Mouse (Mus musculus): ENCODE results near the gene Cysltr2. TPM values are rescaled to one million over a fixed set of nuclear protein-coding genes. Genes with fewer than 3 reads are reported as not detected.

Cysltr2 gene
- under 1 TPM in 1 of 2 experiments, not detected in 1; 0.27 TPM for total RNA-seq (2021)

GRCm38 (mm10) chr14:73048937-73049336, at the start of gene Cysltr2:
Gene Cysltr2, minus strand, starts transcription at chr14:73049114.
- intact Hi-C loops (cut with DNase I) = no loop called here
- DNase-seq = no peak

GRCm38 (mm10) chr14:73094802-73095550, 46.1 kb upstream of the Cysltr2 start:
- intact Hi-C loops (cut with DNase I) = loop anchor here (5.0 kb wide), 3 partner anchors 93 to 718 kb away; no protein-coding TSS in a partner anchor
- DNase-seq = no peak

DNA sequence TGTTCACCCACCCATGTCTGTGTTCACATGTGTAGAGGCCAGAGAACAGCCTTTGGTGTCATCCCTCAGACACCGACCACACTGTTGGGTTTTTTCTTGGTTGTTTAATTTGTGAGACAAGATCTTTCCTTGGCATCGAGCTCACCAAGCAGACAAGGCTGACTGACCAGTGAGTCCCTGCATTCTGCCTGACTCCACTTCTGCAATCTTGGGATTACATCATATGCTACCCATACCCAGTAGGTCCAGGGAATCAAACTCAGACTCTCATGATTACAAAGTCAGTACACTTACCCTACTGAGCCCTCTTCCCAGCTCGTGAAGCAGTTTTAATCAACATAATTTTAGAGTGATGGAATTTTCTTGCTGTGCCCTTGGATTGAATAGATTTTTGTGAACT, 44.0 kb upstream of the Cysltr2 start:
- DNase-seq = no peak
- intact Hi-C loops (cut with DNase I) = no loop called here

GRCm38 (mm10) chr14:73088224-73088623, 39.3 kb upstream of the Cysltr2 start:
- intact Hi-C loops (cut with DNase I) = no loop called here

DNA sequence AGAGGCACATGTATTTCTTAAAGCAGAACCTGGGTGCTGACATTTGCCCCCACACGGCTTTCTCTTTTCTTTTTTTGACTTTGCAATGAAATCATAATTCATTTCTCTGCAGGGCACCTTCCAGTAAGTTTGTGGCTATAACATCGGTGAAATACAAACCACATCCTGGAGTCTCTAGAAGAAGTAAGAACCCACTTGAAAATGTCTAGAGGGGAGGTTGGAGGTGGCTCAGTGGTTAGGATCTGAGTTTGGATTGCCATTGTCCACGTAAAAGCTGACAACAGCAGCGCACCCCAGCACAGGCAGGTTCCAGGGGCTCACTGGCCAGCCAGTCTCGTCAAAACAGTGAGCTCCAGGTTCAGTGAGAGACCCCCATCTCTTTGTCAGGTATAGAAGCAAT, 38.8 kb upstream of the Cysltr2 start:
- DNase-seq = no peak
- intact Hi-C loops (cut with DNase I) = no loop called here

More at GRCm38 (mm10) chr14:73088224-73088623, 39.3 kb upstream of the Cysltr2 start:
- no peak for DNase-seq

DNA sequence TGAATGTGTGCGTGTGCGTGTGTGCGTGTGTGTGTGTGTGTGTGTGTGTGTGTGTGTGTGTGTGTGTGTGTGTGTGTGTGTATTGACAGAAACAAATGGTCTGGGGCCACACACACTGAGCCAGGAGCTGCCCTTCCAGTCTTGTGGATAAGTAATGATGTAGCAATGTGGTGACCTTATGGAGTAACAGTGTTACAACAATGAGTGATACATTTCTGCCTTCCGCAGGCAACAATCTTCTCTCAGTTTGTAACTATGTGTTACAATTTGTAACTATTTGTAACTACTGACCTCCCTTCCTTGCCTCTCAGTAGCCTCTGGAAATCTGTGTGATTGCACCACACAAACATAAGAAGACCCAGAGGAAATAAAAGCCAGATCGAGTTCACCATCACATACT, 38.3 kb upstream of the Cysltr2 start:
- intact Hi-C loops (cut with DNase I) = no loop called here
- no peak for DNase-seq

DNA sequence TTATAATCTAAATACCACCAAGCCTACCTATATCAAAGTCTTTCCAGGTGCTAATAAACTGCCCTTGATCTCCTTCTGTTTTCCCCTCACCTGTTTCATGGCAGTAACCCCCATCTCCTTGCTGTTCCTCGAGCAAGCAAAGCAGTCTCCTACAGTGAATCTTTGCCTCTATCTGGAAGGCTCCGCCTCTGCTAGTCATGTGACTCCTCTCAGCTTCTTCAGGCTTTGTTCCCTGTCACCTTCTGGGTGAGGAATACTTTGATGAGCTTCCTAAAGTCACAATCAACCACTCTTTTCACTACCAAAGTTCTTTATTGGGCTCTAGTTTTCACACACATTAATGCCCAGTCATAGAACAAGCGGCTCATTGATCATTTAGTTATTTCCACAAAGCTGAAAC, 37.5 kb upstream of the Cysltr2 start:
- no peak for DNase-seq
- intact Hi-C loops (cut with DNase I) = no loop called here

DNA sequence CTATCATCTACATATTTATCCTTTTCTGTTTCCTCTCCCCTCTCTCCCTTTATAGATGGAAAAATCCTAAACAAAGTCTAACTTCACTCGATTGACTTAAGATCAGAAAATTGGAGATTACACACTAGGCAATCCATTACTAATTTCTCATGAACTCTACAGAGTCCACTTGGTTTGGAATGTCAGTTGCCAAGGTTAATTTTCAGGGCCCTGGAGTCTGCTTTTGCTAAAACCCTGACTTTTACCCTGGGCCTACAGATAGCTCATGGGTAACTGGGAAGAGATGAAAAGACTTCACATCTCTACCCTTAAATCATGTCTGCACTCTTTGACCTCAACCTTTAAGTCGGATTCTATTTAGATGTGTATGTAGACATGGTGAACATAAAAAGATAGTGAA, 34.6 kb upstream of the Cysltr2 start:
- intact Hi-C loops (cut with DNase I) = no loop called here
- no peak for DNase-seq

DNA sequence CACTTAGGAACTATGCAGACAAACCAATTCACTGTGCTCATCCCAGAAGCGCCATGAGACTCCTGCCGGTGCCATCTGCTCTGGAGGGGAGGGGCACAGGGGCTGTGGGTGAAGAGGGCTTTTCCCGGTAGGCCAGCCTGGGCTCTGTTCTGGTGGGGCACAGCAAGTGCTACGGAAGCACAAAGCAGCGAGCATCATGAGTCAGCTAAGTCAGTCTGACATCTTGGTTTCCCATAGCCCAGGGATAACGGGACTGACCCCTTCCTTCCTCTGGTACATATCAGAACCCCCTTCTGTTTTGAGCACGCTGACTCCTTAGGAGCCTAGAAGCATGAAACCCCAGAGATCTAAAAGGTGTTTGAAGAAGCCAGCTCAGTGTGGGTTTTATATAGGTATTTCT, 15.5 kb upstream of the Cysltr2 start:
- no peak for DNase-seq
- intact Hi-C loops (cut with DNase I) = no loop called here

DNA sequence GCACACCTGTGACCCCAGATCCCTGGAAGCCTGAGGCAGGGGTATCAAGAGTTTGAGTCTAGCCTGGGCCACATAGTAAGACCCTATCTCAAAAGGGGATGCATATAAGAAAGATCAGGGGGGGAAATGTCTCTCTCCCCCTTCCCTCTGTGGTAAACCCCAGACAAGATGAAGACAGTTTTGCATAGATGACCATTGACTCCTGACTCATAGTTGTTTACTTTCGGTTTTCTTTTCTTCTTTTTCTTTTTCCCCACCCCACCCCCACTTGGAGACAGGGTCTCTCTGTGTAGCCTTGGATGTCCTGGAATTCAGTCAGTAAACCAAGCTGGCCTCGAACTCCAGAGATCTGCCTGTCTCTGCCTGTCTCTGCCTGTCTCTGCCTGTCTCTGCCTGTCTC, 9.8 kb upstream of the Cysltr2 start:
- no peak for DNase-seq
- intact Hi-C loops (cut with DNase I) = no loop called here

DNA sequence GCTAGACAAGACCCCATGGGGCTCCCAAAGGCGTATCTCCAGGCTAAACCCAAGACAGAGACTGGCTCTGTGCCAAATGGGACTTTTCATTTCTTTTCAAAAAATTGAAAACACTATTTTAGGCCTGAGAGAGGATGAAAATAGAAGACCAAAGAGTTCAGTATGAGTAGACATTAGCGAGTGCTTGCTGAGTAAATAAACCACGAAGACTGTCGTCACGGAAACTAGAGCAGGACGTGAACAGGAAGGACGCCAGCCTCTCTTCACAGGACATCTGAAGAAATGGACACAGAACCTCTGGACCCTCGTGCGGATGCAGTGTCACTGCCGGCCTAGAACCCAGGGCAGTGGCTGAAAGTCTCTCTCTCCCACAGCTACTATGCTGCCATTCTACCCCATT, 8.8 kb upstream of the Cysltr2 start:
- DNase-seq = peak in 1 of 2 experiments; percentile 7
- intact Hi-C loops (cut with DNase I) = no loop called here

DNA sequence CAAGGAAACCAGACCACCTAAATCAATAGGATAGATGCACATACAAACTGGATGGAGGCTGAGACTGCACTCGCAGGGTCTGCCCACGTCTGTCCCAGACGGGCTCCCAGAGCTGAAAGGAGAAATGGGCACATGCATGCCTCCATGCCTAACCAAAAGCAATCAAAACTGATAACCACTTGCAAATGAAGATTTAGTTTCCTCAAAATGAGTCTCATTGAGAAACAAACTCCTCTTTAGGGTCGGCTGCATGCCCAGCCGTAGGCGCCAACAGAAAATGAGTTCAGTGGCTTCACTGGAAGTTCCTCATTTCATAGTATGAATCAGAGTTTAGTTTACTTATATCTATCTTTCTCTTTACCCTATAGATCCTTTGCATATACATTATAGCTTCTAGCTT, 7.9 kb upstream of the Cysltr2 start:
- no peak for DNase-seq
- intact Hi-C loops (cut with DNase I) = no loop called here

DNA sequence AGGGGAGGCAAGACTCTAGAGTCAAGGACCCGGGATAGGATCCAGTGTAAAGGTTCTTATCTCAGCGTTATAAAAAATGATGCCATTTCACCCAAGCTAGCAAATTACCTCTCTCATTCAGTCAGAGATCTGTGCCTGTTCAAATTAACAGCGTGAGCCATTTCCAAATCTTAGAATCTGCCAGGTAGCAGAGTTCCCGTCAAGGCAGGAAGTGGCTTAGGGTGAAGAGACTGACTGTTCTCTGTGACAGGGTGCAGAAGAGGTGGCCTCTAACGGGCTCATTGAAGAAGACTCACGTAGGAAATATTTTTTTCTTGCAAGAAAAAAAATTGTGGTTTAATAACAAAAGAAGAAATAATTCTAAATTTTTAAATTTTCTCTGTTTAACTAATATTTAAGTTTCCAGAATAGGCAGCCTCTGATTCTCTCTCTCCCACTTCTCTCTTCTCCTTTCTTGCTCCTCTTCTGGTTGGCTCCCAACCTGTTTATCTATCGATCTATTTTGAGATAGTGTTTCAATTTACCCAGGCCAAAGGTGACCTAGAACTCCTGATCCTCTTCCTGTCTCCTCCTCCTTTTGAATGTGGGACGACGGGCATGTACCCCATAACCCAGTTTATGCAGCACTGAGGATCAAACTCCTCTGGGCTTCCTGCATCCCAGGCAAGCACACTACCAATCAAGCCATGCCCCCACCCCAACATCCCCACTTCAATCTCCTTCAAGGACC, 3.5 kb downstream of the Cysltr2 start:
- intact Hi-C loops (cut with DNase I) = no loop called here
- DNase-seq = no peak

- intact Hi-C loops (cut with DNase I) = no loop called here
- DNase-seq = no peak
Observed at GRCm38 (mm10) chr14:73041689-73042088, 7.2 kb downstream of the Cysltr2 start.

DNA sequence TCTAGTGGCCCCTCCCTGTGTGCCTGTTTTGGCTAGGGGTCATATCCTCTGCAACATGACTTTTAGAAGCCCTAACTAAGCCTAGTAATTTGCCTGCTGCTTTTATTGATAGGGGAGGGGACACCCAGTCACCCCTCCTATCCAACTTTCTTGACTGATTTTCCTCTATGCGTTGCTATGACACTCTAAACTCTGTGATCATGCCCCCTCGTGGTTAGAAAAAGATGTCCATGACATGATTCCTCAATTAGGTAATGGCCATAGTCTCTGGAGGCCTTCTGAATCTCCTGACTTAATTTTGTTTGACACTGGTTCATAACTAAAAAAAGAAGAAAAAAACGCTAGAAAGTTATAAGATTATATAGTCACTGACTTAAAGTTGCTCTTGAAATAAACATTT, 15.6 kb downstream of the Cysltr2 start:
- intact Hi-C loops (cut with DNase I) = no loop called here
- no peak for DNase-seq

DNA sequence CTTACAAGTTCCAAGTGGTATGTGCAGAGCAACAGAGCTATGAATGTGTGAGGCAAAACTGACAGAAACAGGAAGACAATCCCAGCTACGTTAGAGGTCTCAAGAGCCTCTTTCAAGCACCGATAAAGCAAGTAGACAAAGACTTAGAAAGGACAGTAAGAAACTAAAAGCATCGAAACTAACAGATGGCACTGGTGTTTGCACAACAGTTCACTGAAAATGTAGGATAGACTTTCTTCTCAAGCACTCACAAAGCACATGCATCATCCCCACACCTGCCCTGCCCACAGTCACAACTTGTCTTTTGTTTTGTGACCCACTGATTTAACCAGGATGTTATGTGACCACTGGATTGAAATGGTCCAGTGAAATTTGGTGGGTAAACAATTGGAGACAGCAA, 17.7 kb downstream of the Cysltr2 start:
- no peak for DNase-seq
- intact Hi-C loops (cut with DNase I) = no loop called here

- no peak for DNase-seq
- intact Hi-C loops (cut with DNase I) = no loop called here
Observed at GRCm38 (mm10) chr14:73017272-73017671, 31.6 kb downstream of the Cysltr2 start.

DNA sequence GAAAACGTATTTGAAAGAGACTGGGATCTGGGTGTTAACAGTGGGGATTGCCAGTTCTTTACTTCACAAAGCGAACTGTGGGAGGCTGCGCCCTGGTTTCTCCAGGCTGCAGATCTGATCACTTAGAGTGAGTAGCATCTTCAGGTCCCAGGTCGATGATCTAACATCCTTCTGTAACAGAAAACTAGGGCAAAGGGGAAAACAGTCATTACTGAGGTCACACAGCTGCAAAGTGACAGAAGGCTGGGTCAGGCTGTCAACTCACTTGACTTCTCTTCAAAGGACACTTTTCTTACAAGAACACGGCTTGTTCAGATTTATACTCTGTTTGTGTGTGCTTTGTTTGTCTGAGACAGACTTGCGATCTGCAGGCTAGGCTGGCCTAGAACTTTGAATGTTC, 33.5 kb downstream of the Cysltr2 start:
- intact Hi-C loops (cut with DNase I) = no loop called here
- DNase-seq = no peak

- DNase-seq = no peak
- intact Hi-C loops (cut with DNase I) = no loop called here
Observed at GRCm38 (mm10) chr14:73013723-73014544, 35.0 kb downstream of the Cysltr2 start.

DNA sequence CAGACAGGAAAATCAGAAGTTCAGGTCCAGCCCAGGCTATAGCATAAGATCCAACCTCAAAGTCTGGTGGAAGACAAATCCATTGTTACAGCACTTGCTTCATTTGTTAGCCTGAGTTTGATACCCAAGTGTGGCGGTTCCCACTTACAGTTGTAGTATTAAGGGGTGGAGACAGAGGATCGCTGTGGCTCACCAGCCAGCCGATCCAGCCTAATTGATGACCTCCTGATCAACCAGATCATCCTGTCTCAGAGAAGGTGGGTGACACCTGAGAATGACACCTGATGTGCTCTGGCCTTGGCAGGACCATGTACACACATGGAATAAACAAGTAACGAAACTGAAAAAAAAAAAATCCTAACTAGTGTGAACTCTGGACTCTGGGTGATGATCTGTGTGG, 47.1 kb downstream of the Cysltr2 start:
- DNase-seq = no peak
- intact Hi-C loops (cut with DNase I) = loop anchor here (5.0 kb wide), 2 partner anchors 95 to 430 kb away; no protein-coding TSS in a partner anchor

- intact Hi-C loops (cut with DNase I) = loop anchor here (5.0 kb wide), 2 partner anchors 97 to 428 kb away; no protein-coding TSS in a partner anchor
Observed at GRCm38 (mm10) chr14:73000325-73000724, 48.6 kb downstream of the Cysltr2 start.

More at GRCm38 (mm10) chr14:73000325-73000724, 48.6 kb downstream of the Cysltr2 start:
- peak; percentile 64 to 76 for DNase-seq
